In the genomic region with DNA sequence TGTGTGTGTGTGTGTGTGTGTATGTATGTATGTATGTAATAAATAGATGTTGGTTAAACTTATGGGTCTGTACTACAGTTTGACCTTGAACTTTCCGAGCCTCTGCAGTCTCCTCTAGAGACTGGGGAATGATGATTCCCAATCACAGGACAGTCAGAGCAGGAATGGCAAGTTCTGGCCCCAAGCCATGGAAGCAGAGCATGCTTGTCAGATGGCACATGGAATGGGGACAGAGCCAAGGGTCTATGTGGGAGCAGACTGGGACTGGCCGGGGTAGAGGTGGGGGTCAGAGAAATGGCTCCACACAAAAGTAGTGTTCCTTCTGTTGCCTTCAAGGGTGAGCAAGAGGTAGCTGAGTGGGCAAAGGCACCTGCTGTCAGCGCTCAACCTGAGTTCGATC, we compare ENCODE assay signal across 26 mouse cellular contexts. TPM values are rescaled to one million over a fixed set of nuclear protein-coding genes. Genes with fewer than 3 reads are reported as not detected.
DNase-seq lines count a peak whose midpoint lies in the region; ATAC-seq and TF ChIP-seq lines count a peak whose summit lies in the region.
"Had no signal": no experiment of that assay in that cellular context is flagged by ENCODE, and none has a peak within 500 bp of the region (broad histone marks: within the 10 kb centered on the region; RNA-seq: fewer than 3 reads in every experiment).

No protein-coding gene starts in this region.

- no peak overlapping the region for H3K9ac ChIP-seq in midbrain, postnatal 0 days (replicated peaks; ENCODE audit: low read length, poor library complexity, severe bottlenecking)
- H3K9ac ChIP-seq in midbrain, embryonic 14.5 days (replicated peaks; ENCODE audit: low read length) = no peak overlapping the region
- H3K9ac ChIP-seq: embryonic facial prominence, embryonic 12.5 days; forebrain, embryonic 15.5 days; forebrain, postnatal 0 days had no signal

- H3K4me3 ChIP-seq in heart, embryonic 10.5 days = no peak overlapping the region
- H3K4me3 ChIP-seq in midbrain, postnatal 0 days (ENCODE audit: low read depth, low read length) = no peak overlapping the region
- H3K4me3 ChIP-seq in midbrain, embryonic 14.5 days (replicated peaks; ENCODE audit: low read depth, low read length) = no peak overlapping the region
- H3K4me3 ChIP-seq: embryonic facial prominence, embryonic 10.5 days; embryonic facial prominence, embryonic 12.5 days; forebrain, embryonic 13.5 days; forebrain, embryonic 15.5 days had no signal

- 89% methylated on average over 4 of the region's 4 CpGs for WGBS in heart, embryonic 10.5 days
- WGBS in midbrain, postnatal 0 days = 93% methylated on average over 4 of the region's 4 CpGs
- WGBS in midbrain, embryonic 14.5 days = 95% methylated on average over 4 of the region's 4 CpGs

- no peak overlapping the region for H3K4me2 ChIP-seq in midbrain, postnatal 0 days (ENCODE audit: low read depth, low read length, poor library complexity, severe bottlenecking)
- no peak overlapping the region for H3K4me2 ChIP-seq in midbrain, embryonic 14.5 days (ENCODE audit: low read length)
- H3K4me2 ChIP-seq: embryonic facial prominence, embryonic 12.5 days; forebrain, embryonic 13.5 days; forebrain, embryonic 15.5 days had no signal

- no peak for ATAC-seq in midbrain, postnatal 0 days (ENCODE audit: low FRiP score)
- ATAC-seq in midbrain, embryonic 14.5 days (ENCODE audit: low FRiP score, low TSS enrichment) = no peak
- ATAC-seq: activated CD4-positive, CD25-positive, alpha-beta regulatory T cell, adult 4 months; CD4-positive, CD25-positive, alpha-beta regulatory T cell, adult 4 months; forebrain, embryonic 13.5 days; forebrain, embryonic 15.5 days; forebrain, postnatal 0 days; Patski had no signal

- peaks cover 35% of the 10 kb centered on the region for H3K4me1 ChIP-seq in heart, embryonic 10.5 days
- no peaks in the 10 kb centered on the region for H3K4me1 ChIP-seq in midbrain, postnatal 0 days (ENCODE audit: insufficient read depth, low read length)
- peaks cover 10% of the 10 kb centered on the region for H3K4me1 ChIP-seq in midbrain, embryonic 14.5 days (ENCODE audit: control insufficient read depth, insufficient read depth, low read length)
- H3K4me1 ChIP-seq: embryonic facial prominence, embryonic 12.5 days had no signal

- no peak for TF ChIP-seq CTCF in midbrain, postnatal 0 days (IDR thresholded peaks at IDR 0.05)

- H3K27me3 ChIP-seq in heart, embryonic 10.5 days (ENCODE audit: insufficient read depth, poor library complexity, severe bottlenecking) = peaks cover 30% of the 10 kb centered on the region; the same call in 1 of the 2 replicates
- H3K27me3 ChIP-seq in midbrain, postnatal 0 days (ENCODE audit: insufficient read depth, low read length) = no peaks in the 10 kb centered on the region
- no peaks in the 10 kb centered on the region for H3K27me3 ChIP-seq in midbrain, embryonic 14.5 days (ENCODE audit: control insufficient read depth, insufficient read depth, low read length)
- H3K27me3 ChIP-seq: embryonic facial prominence, embryonic 12.5 days; forebrain, embryonic 13.5 days; forebrain, embryonic 15.5 days; Patski had no signal

- DNase-seq in cerebellum, postnatal 10 days = peak; percentile 89 to 90
- DNase-seq in cerebellum, postnatal 36 days = no peak
- DNase-seq in heart, embryonic 10.5 days (ENCODE audit: low spot score) = no peak
- DNase-seq in heart, postnatal 4 days = no peak
- peak; percentile 84 for DNase-seq in left cerebral cortex, postnatal 4 days
- no peak for DNase-seq in left cerebral cortex, postnatal 14 days (ENCODE audit: low spot score in 2 of 2)
- DNase-seq in midbrain, postnatal 0 days (ENCODE audit: low spot score) = peak; percentile 33
- DNase-seq in midbrain, embryonic 14.5 days = no peak
- DNase-seq: adrenal gland, adult 8-10 months; adrenal gland, postnatal 14 days; B cell, adult 2 months; cerebellum, adult 18-20 months; cerebellum, adult 8-10 months; cerebellum, adult 9-11 months; forebrain, postnatal 0 days had no signal

- H3K27ac ChIP-seq in heart, embryonic 10.5 days = peak overlapping the region; percentile 38; the same call in 1 of the 2 replicates
- H3K27ac ChIP-seq in midbrain, postnatal 0 days (ENCODE audit: low read depth, low read length) = no peak overlapping the region
- H3K27ac ChIP-seq in midbrain, embryonic 14.5 days (replicated peaks; ENCODE audit: low read depth, low read length) = no peak overlapping the region
- H3K27ac ChIP-seq: embryonic facial prominence, embryonic 10.5 days; embryonic facial prominence, embryonic 12.5 days; forebrain, embryonic 13.5 days; forebrain, embryonic 15.5 days had no signal

- intact Hi-C loops in left cerebral cortex, postnatal 4 days (cut with DNase I) = no loop called here
- intact Hi-C loops in left cerebral cortex, postnatal 14 days (cut with DNase I) = no loop called here

- H3K36me3 ChIP-seq in heart, embryonic 10.5 days = no peaks in the 10 kb centered on the region
- no peaks in the 10 kb centered on the region for H3K36me3 ChIP-seq in midbrain, postnatal 0 days (ENCODE audit: insufficient read depth, low read length)
- no peaks in the 10 kb centered on the region for H3K36me3 ChIP-seq in midbrain, embryonic 14.5 days (ENCODE audit: control insufficient read depth, insufficient read depth, low read length)
- H3K36me3 ChIP-seq: embryonic facial prominence, embryonic 10.5 days; embryonic facial prominence, embryonic 12.5 days; forebrain, embryonic 15.5 days; G1E had no signal

- no peaks in the 10 kb centered on the region for H3K9me3 ChIP-seq in heart, embryonic 10.5 days
- H3K9me3 ChIP-seq in midbrain, postnatal 0 days (ENCODE audit: low read length) = no peaks in the 10 kb centered on the region
- H3K9me3 ChIP-seq in midbrain, embryonic 14.5 days (ENCODE audit: control insufficient read depth, low read length) = no peaks in the 10 kb centered on the region
- H3K9me3 ChIP-seq: embryonic facial prominence, embryonic 10.5 days; embryonic facial prominence, embryonic 12.5 days; forebrain, embryonic 13.5 days; forebrain, embryonic 15.5 days had no signal

RNA-seq across cellular contexts. Expression of gene Edn2, which starts 7.3 kb away (rescaled TPM):
- polyA plus RNA-seq in heart, embryonic 10.5 days (2016; fragmentation: Nextera tagmentation; extraction: Ambion mirVana) = 0.46 and 0.60 TPM in 2 replicates
- total RNA-seq in heart, postnatal 4 days (2021) = not detected
- total RNA-seq in left cerebral cortex, postnatal 4 days (2021) = not detected
- total RNA-seq in left cerebral cortex, postnatal 14 days (2021) = not detected
- 0.38 TPM in 1 of 2 replicates, not detected in the other for total RNA-seq in midbrain, postnatal 0 days (2014; rRNA removed)
- polyA plus RNA-seq in midbrain, postnatal 0 days (2015; fragmentation: Nextera tagmentation; extraction: Ambion mirVana) = 0.10 and 0.29 TPM in 2 replicates
- 0.18 TPM in 1 of 2 replicates, not detected in the other for polyA plus RNA-seq in midbrain, embryonic 14.5 days (2014; fragmentation: Nextera tagmentation; extraction: Ambion mirVana)
- total RNA-seq: adrenal gland, adult 8-10 months; adrenal gland, postnatal 14 days; adrenal gland, postnatal 36 days; CH12.LX; forebrain, postnatal 0 days; G1E had no signal
- polyA plus RNA-seq: activated CD4-positive, CD25-positive, alpha-beta regulatory T cell, adult 4 months; CD4-positive, CD25-positive, alpha-beta regulatory T cell, adult 4 months; embryonic facial prominence, embryonic 10.5 days; forebrain, embryonic 11.5 days; G1E; Patski had no signal

Comparison
In these comparisons a context has a peak if more than half of its experiments do, and no peak if none do; other contexts are left out.
1. DNase-seq: peak in cerebellum, postnatal 10 days (2 of 2), left cerebral cortex, postnatal 4 days (single experiment) and midbrain, postnatal 0 days (single experiment); none in cerebellum, postnatal 36 days (0 of 2), heart, embryonic 10.5 days (single experiment), heart, postnatal 4 days (single experiment), left cerebral cortex, postnatal 14 days (0 of 2) and midbrain, embryonic 14.5 days (single experiment).